Mouse (Mus musculus): ENCODE measurements at regions not wholly inside any gene's neighbourhood (a gene's known extent, or its start where the extent isn't known, plus 50 kb on each side); places are given as distances from the start of the nearest gene placed in this dataset.
"Not testable (repeated sequence)": the region's sequence is repeated elsewhere in the genome, so short reads cannot be mapped to it uniquely, and the experiment has no call there.

DNA sequence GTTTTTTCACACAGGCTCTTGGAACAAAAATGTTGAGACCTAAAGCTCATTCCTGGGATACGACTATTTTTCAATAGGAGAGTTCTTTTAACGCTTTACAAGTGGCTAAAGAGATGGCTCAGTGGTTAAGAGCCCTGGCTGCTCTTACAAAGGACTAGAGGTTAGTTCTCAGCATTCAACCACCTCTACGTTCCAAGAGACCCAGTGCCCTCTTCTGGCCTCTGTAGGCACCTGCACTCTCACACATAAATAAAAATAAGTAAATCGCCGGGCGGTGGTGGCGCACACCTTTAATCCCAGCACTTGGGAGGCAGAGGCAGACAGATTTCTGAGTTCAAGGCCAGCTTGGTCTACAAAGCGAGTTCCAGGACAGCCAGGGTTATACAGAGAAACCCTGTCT lies 70.5 kb upstream of the Rad23b start:
- not testable (repeated sequence) for DNase-seq (ENCODE audit: low read depth, low spot score)

DNA sequence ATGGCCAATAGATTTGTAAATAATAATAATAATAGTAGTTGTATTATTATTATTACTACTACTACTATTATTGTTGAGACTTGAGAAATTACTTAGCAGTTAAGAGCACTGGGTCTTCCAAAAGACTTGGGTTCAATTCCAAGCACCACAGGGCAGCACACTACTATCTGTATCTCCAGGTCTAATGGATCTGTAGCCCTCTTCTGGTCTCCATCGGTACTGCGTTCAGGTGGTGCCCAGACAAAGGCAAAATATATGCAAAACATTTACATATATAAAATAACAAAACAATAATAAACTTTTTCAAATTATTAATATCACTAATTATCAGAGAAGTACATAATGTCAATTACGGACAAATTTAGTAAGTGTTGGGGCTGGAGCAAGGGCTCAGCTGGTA lies 69.1 kb upstream of the Rad23b start:
- DNase-seq (ENCODE audit: low read depth, low spot score): no peak

DNA sequence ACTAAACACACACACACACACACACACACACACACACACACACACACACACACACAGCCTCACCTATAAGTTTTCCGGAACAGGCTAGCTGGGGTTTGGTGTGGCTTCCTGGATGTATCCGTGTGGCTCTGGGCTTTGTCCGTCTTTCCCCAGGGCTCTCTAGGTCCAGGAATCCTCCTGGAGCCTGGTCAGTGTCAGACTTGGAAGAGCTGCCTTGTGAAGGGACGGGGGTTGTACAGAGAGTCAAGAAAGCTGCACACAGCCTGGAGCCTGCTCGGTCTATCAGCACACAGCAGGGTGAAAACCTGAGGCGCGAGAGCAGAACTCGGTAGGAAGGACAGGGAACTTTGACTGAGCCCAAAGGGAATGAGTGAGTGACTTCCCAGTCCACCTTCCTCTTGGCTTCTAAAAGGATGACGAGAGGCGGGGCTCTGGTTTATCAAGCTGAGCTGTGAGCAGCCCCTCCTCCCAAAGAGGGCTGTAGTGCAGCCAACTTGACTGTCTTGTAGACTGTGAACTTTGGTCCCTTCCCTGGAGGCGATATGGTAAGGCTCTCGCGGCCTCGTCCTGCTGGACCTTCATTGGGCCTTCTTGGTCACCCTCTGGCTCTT lies 68.3 kb upstream of the Rad23b start:
- DNase-seq (ENCODE audit: low read depth, low spot score): no peak

- DNase-seq (ENCODE audit: low read depth, low spot score): no peak
Measured at GRCm38 (mm10) chr4:55282474-55282873, 67.4 kb upstream of the Rad23b start.

DNA sequence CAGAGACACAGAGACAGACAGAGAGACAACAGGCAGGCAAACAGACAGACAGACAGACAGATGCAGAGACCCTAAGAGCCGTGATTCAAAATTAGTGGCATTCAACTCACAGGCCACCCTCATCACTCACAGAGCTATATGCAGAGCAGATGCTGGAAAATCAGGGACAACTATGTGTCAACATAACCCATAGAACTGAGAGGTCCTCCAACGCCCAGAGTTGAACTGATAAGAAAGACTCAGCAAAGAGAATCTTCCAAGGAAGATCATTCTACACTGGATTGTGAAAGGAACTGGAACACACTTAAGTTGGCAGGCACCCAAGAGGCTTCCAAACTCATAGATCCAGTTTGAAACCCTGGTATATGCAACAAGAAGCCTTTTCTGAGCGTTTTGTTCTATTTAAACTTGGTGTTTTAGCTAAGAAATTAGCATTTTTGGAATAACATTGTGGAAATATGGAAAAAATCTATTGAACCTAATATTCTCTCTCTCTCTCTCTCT lies 65.1 kb upstream of the Rad23b start:
- DNase-seq (ENCODE audit: low read depth, low spot score): no peak

DNA sequence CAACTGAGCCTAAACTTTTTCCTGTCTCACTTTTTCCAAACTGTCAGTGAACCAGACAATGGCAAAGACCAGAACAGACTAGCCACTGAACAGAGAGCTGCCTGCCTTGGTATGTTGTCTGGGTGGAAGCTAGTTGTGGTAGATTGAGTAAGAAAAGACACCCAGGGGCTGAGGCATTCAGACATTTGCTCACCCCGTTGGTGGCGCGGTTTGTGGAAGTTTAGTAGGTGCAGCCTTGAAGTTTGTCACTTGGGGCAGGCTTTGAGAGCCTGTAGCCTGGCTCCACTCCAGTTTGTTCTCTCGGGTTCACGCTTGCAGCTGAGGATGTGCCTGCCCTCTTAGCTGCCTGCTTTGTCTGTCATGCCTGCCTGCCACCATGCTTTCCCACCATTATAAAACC lies 64.2 kb upstream of the Rad23b start:
- DNase-seq (ENCODE audit: low read depth, low spot score): no peak

- DNase-seq (ENCODE audit: low read depth, low spot score): no peak
Measured at GRCm38 (mm10) chr4:55288456-55288855, 61.4 kb upstream of the Rad23b start.

DNA sequence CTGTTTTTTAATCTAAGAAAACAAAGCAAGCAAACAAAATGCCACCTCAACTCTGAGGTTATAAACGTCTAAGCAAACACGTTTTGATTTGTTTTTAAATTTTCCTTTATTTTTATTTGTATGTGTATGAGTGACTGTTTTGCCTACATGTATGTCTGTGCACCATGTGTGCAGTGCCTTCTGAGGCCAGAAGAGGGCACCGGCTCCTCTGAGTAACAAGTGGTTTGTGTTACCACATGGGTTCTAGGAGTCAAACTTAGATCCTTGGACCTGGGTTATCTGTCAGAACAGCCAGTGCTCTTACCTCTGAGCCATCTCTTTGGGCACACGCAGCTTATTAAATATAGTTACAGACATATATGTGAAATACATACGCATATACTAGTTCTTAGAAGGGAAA lies 57.6 kb upstream of the Rad23b start:
- DNase-seq (ENCODE audit: low read depth, low spot score): no peak

DNA sequence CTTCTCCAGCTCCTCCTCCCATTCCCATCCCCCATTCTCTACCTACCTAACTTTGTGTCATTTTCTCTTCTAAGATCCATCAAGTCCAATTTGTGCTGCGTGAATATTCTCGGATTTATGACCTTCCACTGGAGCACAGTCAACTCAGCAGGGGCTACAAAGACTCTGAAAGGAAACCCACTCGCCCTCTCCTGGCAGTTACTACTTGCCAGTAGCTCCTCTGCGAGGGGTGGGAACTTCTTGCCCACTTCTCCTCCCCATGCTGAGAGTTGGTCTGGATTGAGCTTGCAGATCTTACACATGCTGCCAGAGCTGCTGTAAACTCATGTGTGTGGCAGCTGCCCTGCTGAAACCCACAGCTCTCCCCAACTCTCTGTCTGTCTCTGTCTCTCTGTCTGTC lies 57.1 kb upstream of the Rad23b start:
- DNase-seq (ENCODE audit: low read depth, low spot score): no peak

- DNase-seq (ENCODE audit: low read depth, low spot score): no peak
Measured at GRCm38 (mm10) chr4:55293347-55294079, 56.3 kb upstream of the Rad23b start.

- peak; percentile 80 for DNase-seq (ENCODE audit: low read depth, low spot score)
Measured at GRCm38 (mm10) chr4:55294255-55294687, 55.6 kb upstream of the Rad23b start.

GRCm38 (mm10) chr4:55297841-55298240 lies 52.0 kb upstream of the Rad23b start:
- DNase-seq (ENCODE audit: low read depth, low spot score): no peak

All from brain, embryonic 18.5 days (tissue).